Mouse (Mus musculus) skeletal muscle tissue, postnatal 0 days (tissue): Measurements from ENCODE around the gene Krtap13-1. TPM values are rescaled to one million over a fixed set of nuclear protein-coding genes. Genes with fewer than 3 reads are reported as not detected.

Experiments
- polyA plus RNA-seq: library from polyadenylated mRNA; unstranded; fragments of >200 nt; fragmentation: Nextera tagmentation; extraction: Ambion mirVana; gene quantifications from 2 replicates; pipeline ENCODE4 v1.2.1, GENCODE M21; 2015

Gene Krtap13-1
- polyA plus RNA-seq: not detected in 2 replicates

GRCm38 (mm10) chr16:88728812-88729275 lies at the start of gene Krtap13-1:
Gene Krtap13-1, plus strand, starts transcription at chr16:88728862.

DNA sequence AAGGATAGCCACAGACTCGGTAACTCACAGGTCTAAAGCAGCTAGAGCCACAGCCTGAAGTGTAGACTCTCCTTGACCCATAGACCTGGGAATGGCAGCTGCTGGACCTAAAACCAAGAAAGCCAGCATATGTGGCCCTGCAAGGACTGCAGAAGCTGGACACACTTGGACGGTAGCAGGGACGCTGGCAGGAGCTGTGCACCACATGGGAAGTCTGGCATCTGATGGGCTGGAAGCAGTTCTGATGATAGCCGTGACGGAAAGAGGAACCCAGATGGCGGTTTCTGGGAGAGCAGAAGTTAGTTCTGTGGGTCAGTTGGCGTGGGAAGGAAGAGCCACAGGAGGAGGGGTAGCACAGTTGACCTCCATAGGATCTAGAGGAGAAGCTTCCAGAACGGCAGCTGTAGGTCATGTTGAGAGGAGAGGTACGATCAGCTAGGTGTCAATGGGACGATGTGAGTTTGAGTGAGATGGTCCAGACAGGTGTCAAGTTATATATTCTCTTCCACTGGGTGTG lies 21.1 kb upstream of the Krtap13-1 start, which contains the start of gene 2310061N02Rik:
TSS of gene 2310061N02Rik (minus strand) at position 467 of the 517 bp plus-strand sequence.

GRCm38 (mm10) chr16:88751535-88751934 lies 22.9 kb downstream of the Krtap13-1 start, which contains the start of gene Krtap13:
Gene Krtap13, minus strand, starts transcription at chr16:88751635.

DNA sequence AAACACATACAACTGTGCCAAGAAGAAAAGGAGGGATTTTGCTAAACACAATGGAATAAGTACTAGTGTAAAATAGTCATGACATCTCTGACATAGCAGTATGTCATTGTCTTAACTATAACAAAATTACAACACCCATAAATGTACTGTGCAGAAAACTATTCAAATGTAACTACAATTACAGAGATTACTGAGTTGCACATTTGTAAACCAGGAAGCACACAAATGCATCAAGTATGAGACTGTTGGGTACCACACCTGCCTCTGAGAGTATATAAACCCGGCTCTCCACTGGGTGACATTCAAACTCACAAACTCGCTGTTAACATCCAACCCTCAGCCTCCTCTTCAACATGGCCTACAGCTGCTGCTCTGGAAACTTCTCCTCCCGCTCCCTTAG lies 29.9 kb downstream of the Krtap13-1 start, which contains the start of gene 2310034C09Rik:
TSS of gene 2310034C09Rik (plus strand) at position 301 of the 400 bp plus-strand sequence.

DNA sequence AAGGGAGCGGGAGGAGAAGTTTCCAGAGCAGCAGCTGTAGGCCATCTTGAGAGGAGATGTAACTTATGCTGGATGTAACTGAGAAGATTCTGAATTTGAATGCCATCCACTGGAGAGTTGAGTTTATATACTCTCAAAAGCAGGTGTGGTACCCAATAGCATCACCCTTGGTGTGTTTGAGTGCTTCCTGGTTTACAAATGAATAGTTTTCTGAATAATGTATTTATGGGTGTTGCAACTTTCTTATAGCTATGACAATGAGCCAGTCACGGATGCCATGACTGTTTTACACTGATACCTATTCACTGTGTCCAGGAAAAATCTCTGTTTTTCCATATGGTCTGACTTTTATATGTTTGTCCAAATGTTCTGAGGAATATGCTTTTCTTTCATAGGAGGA lies 45.4 kb downstream of the Krtap13-1 start, which contains the start of gene 2310057N15Rik:
TSS of gene 2310057N15Rik (minus strand) at position 101 of the 400 bp plus-strand sequence.

DNA sequence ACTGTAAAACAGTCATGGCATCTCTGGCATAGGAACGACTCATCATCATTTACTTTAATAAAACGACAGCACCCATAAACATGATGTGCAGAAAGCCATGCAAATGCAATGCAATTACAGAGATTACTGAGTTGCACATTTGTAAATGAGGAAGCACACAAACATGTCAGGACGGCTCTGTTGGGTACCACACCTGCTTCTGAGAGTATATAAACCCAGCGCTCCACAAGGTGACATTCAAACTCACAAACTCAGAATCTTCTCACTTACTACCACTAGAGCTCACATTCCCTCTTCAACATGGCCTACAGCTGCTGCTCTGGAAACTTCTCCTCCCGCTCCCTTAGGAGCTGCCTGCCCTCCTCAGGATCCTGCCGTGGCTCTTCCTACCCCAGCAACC lies 48.9 kb downstream of the Krtap13-1 start, which contains the start of gene Gm5965:
TSS of gene Gm5965 (plus strand) at position 301 of the 400 bp plus-strand sequence.

Other genes starting within 250 kb of the Krtap13-1 start
- not detected in 2 replicates for gene Cldn17, start 221.9 kb upstream of the Krtap13-1 start, polyA plus RNA-seq
- 0.05 TPM in 1 of 2 replicates, not detected in the other for gene Cldn8, start 165.7 kb upstream of the Krtap13-1 start, polyA plus RNA-seq
- not detected in 2 replicates for gene Krtap24-1, start 116.6 kb upstream of the Krtap13-1 start, polyA plus RNA-seq
- gene 2310079G19Rik, start 101.2 kb upstream of the Krtap13-1 start, polyA plus RNA-seq: 0.19 TPM in 1 of 2 replicates, not detected in the other
- gene Krtap26-1, start 81.1 kb upstream of the Krtap13-1 start, polyA plus RNA-seq: not detected in 2 replicates
- not detected in 2 replicates for gene Krtap27-1, start 57.2 kb upstream of the Krtap13-1 start, polyA plus RNA-seq
- gene 2310061N02Rik, start 20.9 kb upstream of the Krtap13-1 start, polyA plus RNA-seq: not detected in 2 replicates
- gene Krtap13, start 22.8 kb downstream of the Krtap13-1 start, polyA plus RNA-seq: not detected in 2 replicates
- not detected in 2 replicates for gene 2310034C09Rik, start 30.0 kb downstream of the Krtap13-1 start, polyA plus RNA-seq
- gene 2310057N15Rik, start 45.3 kb downstream of the Krtap13-1 start, polyA plus RNA-seq: not detected in 2 replicates
- gene Gm5965, start 49.0 kb downstream of the Krtap13-1 start, polyA plus RNA-seq: not detected in 2 replicates
- gene Gm20741, start 83.4 kb downstream of the Krtap13-1 start, polyA plus RNA-seq: not detected in 2 replicates
- not detected in 2 replicates for gene Krtap15, start 91.4 kb downstream of the Krtap13-1 start, polyA plus RNA-seq
- not detected in 2 replicates for gene Krtap14, start 97.3 kb downstream of the Krtap13-1 start, polyA plus RNA-seq
- gene Krtap19-1, start 140.5 kb downstream of the Krtap13-1 start, polyA plus RNA-seq: not detected in 2 replicates
- gene Krtap19-2, start 145.4 kb downstream of the Krtap13-1 start, polyA plus RNA-seq: not detected in 2 replicates
- gene Krtap19-3, start 149.2 kb downstream of the Krtap13-1 start, polyA plus RNA-seq: not detected in 2 replicates
- not detected in 2 replicates for gene Krtap19-4, start 156.2 kb downstream of the Krtap13-1 start, polyA plus RNA-seq
- gene Krtap19-5, start 167.6 kb downstream of the Krtap13-1 start, polyA plus RNA-seq: not detected in 2 replicates
- gene Krtap19-9b, start 203.4 kb downstream of the Krtap13-1 start, polyA plus RNA-seq: not detected in 2 replicates
- not detected in 2 replicates for gene Krtap16-3, start 234.0 kb downstream of the Krtap13-1 start, polyA plus RNA-seq